Mouse (Mus musculus): ENCODE measurements around the gene Ccdc107.

GRCm38 (mm10) chr4:43503506-43503905 lies 10.8 kb downstream of the Ccdc107 start:
- no peak for TF ChIP-seq GATA1 (IDR thresholded peaks at IDR 0.05; ENCODE audit: low read length)
- TF ChIP-seq TAL1 (IDR thresholded peaks at IDR 0.05; ENCODE audit: low read length) = no peak
